23 mouse cellular contexts compared by ENCODE assay signal in the genomic region with DNA sequence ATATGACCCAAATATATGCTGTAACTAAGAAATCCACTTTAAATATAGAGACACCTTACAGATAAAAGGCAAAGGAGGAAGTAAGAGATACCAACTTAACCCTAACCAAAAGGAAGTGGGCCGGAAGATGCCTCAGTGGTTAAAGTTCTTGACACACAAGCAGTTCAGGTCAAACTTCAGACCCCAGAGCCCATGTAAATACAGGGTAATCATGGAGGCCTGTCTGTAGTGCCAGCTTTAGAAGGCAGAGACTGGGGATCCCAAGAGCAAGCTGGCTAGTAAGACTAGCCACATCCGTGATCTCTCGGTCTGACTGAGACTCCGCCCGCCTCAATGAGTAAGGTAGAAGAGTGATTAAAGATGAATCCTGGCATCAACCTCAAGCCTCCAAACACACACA. TPM values are rescaled to one million over a fixed set of nuclear protein-coding genes. Genes with fewer than 3 reads are reported as not detected.
A peak's percentile ranks its signal among the peaks of the same experiment; 100 is the strongest.
DNase-seq lines count a peak whose midpoint lies in the region; ATAC-seq lines count a peak whose summit lies in the region.
"Had no signal": no experiment of that assay in that cellular context is flagged by ENCODE, and none has a peak within 500 bp of the region (broad histone marks: within the 10 kb centered on the region; RNA-seq: fewer than 3 reads in every experiment).

No protein-coding gene starts in this region.

- no peaks in the 10 kb centered on the region for H3K27me3 ChIP-seq in midbrain, embryonic 15.5 days (replicated peaks)
- H3K27me3 ChIP-seq in forebrain, embryonic 16.5 days (replicated peaks; ENCODE audit: control insufficient read depth, insufficient read depth, low read length), result no peaks in the 10 kb centered on the region
- H3K27me3 ChIP-seq: embryonic facial prominence, embryonic 15.5 days; heart, embryonic 13.5 days; hindbrain, embryonic 15.5 days; limb, embryonic 12.5 days; liver, embryonic 13.5 days; lung, embryonic 15.5 days; neural tube, embryonic 13.5 days; Patski had no signal

- H3K4me2 ChIP-seq in midbrain, embryonic 15.5 days, result no peak overlapping the region
- H3K4me2 ChIP-seq in forebrain, embryonic 16.5 days (ENCODE audit: low read length), result no peak overlapping the region
- H3K4me2 ChIP-seq: embryonic facial prominence, embryonic 15.5 days; heart, embryonic 13.5 days; hindbrain, embryonic 15.5 days; limb, embryonic 12.5 days; liver, embryonic 13.5 days; lung, embryonic 15.5 days; neural tube, embryonic 13.5 days had no signal

- peak; percentile 71 for ATAC-seq in CD4-positive, CD25-positive, alpha-beta regulatory T cell, adult 4 months
- ATAC-seq in inflammation-experienced regulatory T-cells, adult 6 months, result peak; percentile 81
- no peak for ATAC-seq in midbrain, embryonic 15.5 days (replicated peaks)
- ATAC-seq in forebrain, embryonic 16.5 days, result no peak
- no peak for ATAC-seq in erythroid progenitor cell, adult 5-6 weeks (replicated peaks; ENCODE audit: low FRiP score, poor library complexity, severe bottlenecking)
- ATAC-seq: Patski had no signal

- no peaks in the 10 kb centered on the region for H3K9me3 ChIP-seq in midbrain, embryonic 15.5 days
- H3K9me3 ChIP-seq in forebrain, embryonic 16.5 days (ENCODE audit: control insufficient read depth, low read length), result no peaks in the 10 kb centered on the region
- H3K9me3 ChIP-seq: embryonic facial prominence, embryonic 15.5 days; heart, embryonic 13.5 days; hindbrain, embryonic 15.5 days; limb, embryonic 12.5 days; liver, embryonic 13.5 days; lung, embryonic 15.5 days; neural tube, embryonic 13.5 days had no signal

- DNase-seq in B cell, adult 2 months, result peak; percentile 46 to 49
- DNase-seq in thymus, postnatal 14 days, result peak; percentile 38
- DNase-seq: cerebellum, postnatal 10 days; embryo, embryonic 11 days; heart, adult 11 months; heart, postnatal 36 days; kidney, adult 8-10 months; kidney, postnatal 36 days; layer of hippocampus, adult 9-11 months; liver, embryonic 13.5 days had no signal

- WGBS in midbrain, embryonic 15.5 days, result 93% methylated on average over 5 of the region's 5 CpGs
- 93% methylated on average over 5 of the region's 5 CpGs for WGBS in forebrain, embryonic 16.5 days

- H3K36me3 ChIP-seq in midbrain, embryonic 15.5 days (replicated peaks), result peaks cover 7% of the 10 kb centered on the region
- H3K36me3 ChIP-seq in forebrain, embryonic 16.5 days (ENCODE audit: control insufficient read depth, insufficient read depth), result peaks cover 6% of the 10 kb centered on the region

- no peak overlapping the region for H3K9ac ChIP-seq in midbrain, embryonic 15.5 days
- H3K9ac ChIP-seq in forebrain, embryonic 16.5 days (replicated peaks; ENCODE audit: low read depth, low read length), result no peak overlapping the region
- H3K9ac ChIP-seq: embryonic facial prominence, embryonic 15.5 days; heart, embryonic 13.5 days; hindbrain, embryonic 15.5 days; limb, embryonic 12.5 days; liver, embryonic 13.5 days; lung, embryonic 15.5 days; neural tube, embryonic 13.5 days had no signal

- H3K4me1 ChIP-seq in midbrain, embryonic 15.5 days, result no peaks in the 10 kb centered on the region
- no peaks in the 10 kb centered on the region for H3K4me1 ChIP-seq in forebrain, embryonic 16.5 days (replicated peaks; ENCODE audit: control insufficient read depth, insufficient read depth, low read length)
- H3K4me1 ChIP-seq: embryonic facial prominence, embryonic 15.5 days; hindbrain, embryonic 15.5 days; limb, embryonic 12.5 days; lung, embryonic 15.5 days; neural tube, embryonic 13.5 days had no signal

- no peak overlapping the region for H3K27ac ChIP-seq in midbrain, embryonic 15.5 days
- H3K27ac ChIP-seq in forebrain, embryonic 16.5 days (ENCODE audit: low read length), result no peak overlapping the region
- H3K27ac ChIP-seq: embryonic facial prominence, embryonic 15.5 days; heart, embryonic 13.5 days; hindbrain, embryonic 15.5 days; limb, embryonic 12.5 days; liver, embryonic 13.5 days; lung, embryonic 15.5 days; neural tube, embryonic 13.5 days; stomach, postnatal 0 days had no signal

- no peak overlapping the region for H3K4me3 ChIP-seq in midbrain, embryonic 15.5 days
- no peak overlapping the region for H3K4me3 ChIP-seq in forebrain, embryonic 16.5 days (replicated peaks; ENCODE audit: low read length)
- H3K4me3 ChIP-seq: embryonic facial prominence, embryonic 15.5 days; heart, embryonic 13.5 days; hindbrain, embryonic 15.5 days; limb, embryonic 12.5 days; liver, embryonic 13.5 days; lung, embryonic 15.5 days; neural tube, embryonic 13.5 days had no signal

RNA-seq across cellular contexts. Expression of gene Zscan20, which starts 15.8 kb away (rescaled TPM):
- polyA plus RNA-seq in CD4-positive, CD25-positive, alpha-beta regulatory T cell, adult 4 months (2017; shearing (Covaris generic)), result 1 to 10 TPM; 3.1 TPM
- 1 to 10 TPM; 2.9 to 3.9 (median 3.0) TPM for polyA plus RNA-seq in inflammation-experienced regulatory T-cells, adult 6 months (2017; shearing (Covaris generic))
- polyA plus RNA-seq in midbrain, embryonic 15.5 days (2015; fragmentation: Nextera tagmentation; extraction: Ambion mirVana), result 5.3 and 6.1 TPM in 2 replicates
- polyA plus RNA-seq in forebrain, embryonic 16.5 days (2015; fragmentation: Nextera tagmentation; extraction: Ambion mirVana), result 5.8 and 7.6 TPM in 2 replicates
- 1.1 and 1.3 TPM in 2 replicates for total RNA-seq in erythroid progenitor cell, adult 5-6 weeks (2015; ENCODE audit: low replicate concordance)
- 0.77 TPM in 1 of 2 replicates, not detected in the other for total RNA-seq in erythroid progenitor cell, adult 5-6 weeks (2017; ENCODE audit: low replicate concordance)

RNA-seq across cellular contexts. Expression of gene Tlr12, which starts 24.4 kb away (rescaled TPM):
- polyA plus RNA-seq in CD4-positive, CD25-positive, alpha-beta regulatory T cell, adult 4 months (2017; shearing (Covaris generic)), result 1 to 10 TPM; 2.0 to 6.1 TPM
- polyA plus RNA-seq in inflammation-experienced regulatory T-cells, adult 6 months (2017; shearing (Covaris generic)), result under 1 TPM; 0.31 to 0.92 (median 0.38) TPM
- 1.9 and 2.5 TPM in 2 replicates for polyA plus RNA-seq in midbrain, embryonic 15.5 days (2015; fragmentation: Nextera tagmentation; extraction: Ambion mirVana)
- polyA plus RNA-seq in forebrain, embryonic 16.5 days (2015; fragmentation: Nextera tagmentation; extraction: Ambion mirVana), result 1.6 and 3.0 TPM in 2 replicates
- total RNA-seq in erythroid progenitor cell, adult 5-6 weeks (2015; ENCODE audit: low replicate concordance), result not detected in 2 replicates
- total RNA-seq in erythroid progenitor cell, adult 5-6 weeks (2017; ENCODE audit: low replicate concordance), result 1.7 TPM in 1 of 2 replicates, not detected in the other
- polyA plus RNA-seq: Patski had no signal

Comparison
In these comparisons a context has a peak if more than half of its experiments do, and no peak if none do; other contexts are left out.
1. ATAC-seq: peak in CD4-positive, CD25-positive, alpha-beta regulatory T cell, adult 4 months (single experiment) and inflammation-experienced regulatory T-cells, adult 6 months (single experiment); none in midbrain, embryonic 15.5 days (single experiment), forebrain, embryonic 16.5 days (single experiment) and erythroid progenitor cell, adult 5-6 weeks (single experiment).